Mouse (Mus musculus) lung, adult 2 months (tissue): ENCODE data around the gene Bcas3. TPM values are rescaled to one million over a fixed set of nuclear protein-coding genes. Genes with fewer than 3 reads are reported as not detected.

Experiments used
- DNase-seq: peaks from one replicate; pipeline ENCODE4 v3.0.0; 2022
- H3K4me1 ChIP-seq: fragments of 200-500 bp; 2 replicates; pipeline ENCODE4 v1.6.1; 2011; ENCODE audit warnings: low read length; ENCODE audit not compliant: control insufficient read depth, insufficient read depth
- H3K4me3 ChIP-seq: fragments of 200-500 bp; replicated peaks from 2 replicates; pipeline ENCODE3; 2011; ENCODE audit warnings: low read depth, mild to moderate bottlenecking, control low read depth, low read length; ENCODE audit errors: extremely low read depth
- CTCF ChIP-seq: fragments of 200-500 bp; IDR thresholded peaks from 2 replicates; pipeline ENCODE4 v1.5.1; 2011; ENCODE audit warnings: mild to moderate bottlenecking, low read length, control low read depth; ENCODE audit not compliant: insufficient read depth
- POLR2A ChIP-seq: fragments of 200-500 bp; IDR thresholded peaks from 2 replicates; pipeline ENCODE4 v1.6.1; 2011; ENCODE audit warnings: low read depth, mild to moderate bottlenecking, control low read depth, low read length, borderline replicate concordance; ENCODE audit errors: extremely low read depth
- WGBS: fragments of 180-500 bp; shearing (Covaris S2); methylation state at CpG from one replicate; pipeline ENCODE4 v1.1.7; 2018; 5-methylcytosine and 5-hydroxymethylcytosine counted together
- polyA plus RNA-seq: library from polyadenylated mRNA; depleted of rRNA; stranded (reverse); fragments of >200 nt; gene quantifications from 2 replicates; pipeline ENCODE4 v1.2.3, GENCODE M21; 2012; rRNA removed

Bcas3 gene
- polyA plus RNA-seq, 1 experiment = 55.7 TPM

DNA sequence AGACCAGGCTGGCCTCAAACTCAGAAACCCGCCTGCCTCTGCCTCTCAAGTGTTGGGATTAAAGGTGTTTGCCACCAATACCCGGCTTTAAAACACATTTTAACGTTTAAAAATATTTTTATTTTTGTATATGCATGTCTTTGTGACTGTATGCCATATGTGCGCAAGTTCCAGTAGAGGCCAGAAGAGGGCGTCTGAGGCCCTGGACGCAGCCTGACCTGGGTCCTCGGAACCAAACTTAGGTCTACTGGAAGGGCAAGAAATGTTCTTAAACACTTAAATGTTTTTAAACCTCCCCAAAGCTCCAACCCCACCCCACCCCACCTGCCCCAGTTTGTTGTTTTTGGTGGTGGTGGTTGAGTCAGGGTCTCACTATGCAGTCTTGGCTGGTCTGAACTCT, 511.4 kb downstream of the Bcas3 start:
- TF ChIP-seq POLR2A (no peak), CTCF (peak; percentile 34; the same call in 1 of the 2 replicates)

More for the DNA sequence above, 511.4 kb downstream of the Bcas3 start:
- Histone ChIP-seq H3K4me1 (no peaks in the 10 kb centered on the region), H3K4me3 (no peak overlapping the region)
- DNase-seq = no peak
- 42% methylated on average over 7 of the region's 7 CpGs for WGBS

Other genes with a start within 250 kb of the Bcas3 start
- gene Usp32, start 213.0 kb upstream of the Bcas3 start, polyA plus RNA-seq = 4.4 and 7.9 TPM in 2 replicates
- gene 1700125H20Rik, start 182.8 kb upstream of the Bcas3 start, polyA plus RNA-seq = not detected in 2 replicates
- gene Appbp2, start 118.0 kb upstream of the Bcas3 start, polyA plus RNA-seq = 10.2 and 11.1 TPM in 2 replicates
- gene Ppm1d, start 41.9 kb upstream of the Bcas3 start, polyA plus RNA-seq = 7.3 and 7.4 TPM in 2 replicates